Mouse (Mus musculus): ENCODE results near the gene Sox30.
A peak's percentile ranks its signal among the peaks of the same experiment; 100 is the strongest.

Sox30 gene

GRCm38 (mm10) chr11:46055896-46056769 lies 76.0 kb downstream of the Sox30 start, which contains the start of gene Adam19:
Adam19 (plus strand) TSS chr11:46055992.
- DNase-seq (ENCODE audit: low spot score in 2 of 2), result peak; percentile 44 to 60

GRCm38 (mm10) chr11:46056770-46057411 lies 76.8 kb downstream of the Sox30 start:
- no peak for DNase-seq (ENCODE audit: low spot score in 2 of 2)

GRCm38 (mm10) chr11:46058011-46058410 lies 77.9 kb downstream of the Sox30 start:
- DNase-seq (ENCODE audit: low spot score in 2 of 2), result no peak

- no peak for DNase-seq (ENCODE audit: low spot score in 2 of 2)
Observed at GRCm38 (mm10) chr11:46058916-46059315, 78.8 kb downstream of the Sox30 start.

GRCm38 (mm10) chr11:46059887-46060650 lies 80.0 kb downstream of the Sox30 start:
- no peak for DNase-seq (ENCODE audit: low spot score in 2 of 2)

- DNase-seq (ENCODE audit: low spot score in 2 of 2), result no peak
Observed at GRCm38 (mm10) chr11:46060651-46061020, 80.5 kb downstream of the Sox30 start.

GRCm38 (mm10) chr11:46061776-46062445 lies 81.8 kb downstream of the Sox30 start:
- DNase-seq (ENCODE audit: low spot score in 2 of 2), result no peak

GRCm38 (mm10) chr11:46062569-46062968 lies 82.5 kb downstream of the Sox30 start:
- DNase-seq (ENCODE audit: low spot score in 2 of 2), result no peak

GRCm38 (mm10) chr11:46062993-46063731 lies 83.1 kb downstream of the Sox30 start:
- no peak for DNase-seq (ENCODE audit: low spot score in 2 of 2)

- DNase-seq (ENCODE audit: low spot score in 2 of 2), result no peak
Observed at GRCm38 (mm10) chr11:46064767-46065166, 84.7 kb downstream of the Sox30 start.

GRCm38 (mm10) chr11:46065201-46066011 lies 85.3 kb downstream of the Sox30 start:
- no peak for DNase-seq (ENCODE audit: low spot score in 2 of 2)
